Mouse (Mus musculus) G1E (cell line): ENCODE data around the gene Tmem158.

Experiments
- CTCF ChIP-seq: IDR thresholded peaks from 2 replicates; pipeline ENCODE4 v1.5.1; 2012; ENCODE audit warnings: low read depth, low read length, inconsistent platforms, mixed read lengths
- GATA1 ChIP-seq: IDR thresholded peaks from 2 replicates; pipeline ENCODE4 v1.6.1; 2012; ENCODE audit warnings: borderline replicate concordance, low read length, inconsistent platforms, mixed read lengths

GRCm38 (mm10) chr9:123274674-123275073 is 14.1 kb upstream of the Tmem158 start:
- TF ChIP-seq CTCF, result no peak
- TF ChIP-seq GATA1, result no peak
